Mouse (Mus musculus) liver, adult 2 months (tissue): ENCODE results near the gene Nos1ap.

Source experiments
- CTCF ChIP-seq: fragments of 200-500 bp; IDR thresholded peaks from 2 replicates; pipeline ENCODE4 v1.5.1; 2011; ENCODE audit warnings: low read depth, low read length, control low read depth
- POLR2A ChIP-seq: fragments of 200-500 bp; IDR thresholded peaks from 2 replicates; pipeline ENCODE4 v1.6.1; 2011; ENCODE audit warnings: low read length, control low read depth; ENCODE audit not compliant: insufficient read depth; ENCODE audit errors: extremely low read depth

GRCm38 (mm10) chr1:170503277-170503739 is 86.4 kb downstream of the Nos1ap start:
- no peak for TF ChIP-seq POLR2A
- no peak for TF ChIP-seq CTCF
